Mouse (Mus musculus): ENCODE results near the gene Palm.

GRCm38 (mm10) chr10:79823011-79823410 lies 29.6 kb downstream of the Palm start:
- TF ChIP-seq CTCF (IDR thresholded peaks at IDR 0.05; ENCODE audit: low read depth, low read length) (no peak), POLR2A (IDR thresholded peaks at IDR 0.05; ENCODE audit: borderline replicate concordance, low read depth, low read length) (no peak)
